21 mouse cellular contexts compared by ENCODE assay signal in the genomic region with DNA sequence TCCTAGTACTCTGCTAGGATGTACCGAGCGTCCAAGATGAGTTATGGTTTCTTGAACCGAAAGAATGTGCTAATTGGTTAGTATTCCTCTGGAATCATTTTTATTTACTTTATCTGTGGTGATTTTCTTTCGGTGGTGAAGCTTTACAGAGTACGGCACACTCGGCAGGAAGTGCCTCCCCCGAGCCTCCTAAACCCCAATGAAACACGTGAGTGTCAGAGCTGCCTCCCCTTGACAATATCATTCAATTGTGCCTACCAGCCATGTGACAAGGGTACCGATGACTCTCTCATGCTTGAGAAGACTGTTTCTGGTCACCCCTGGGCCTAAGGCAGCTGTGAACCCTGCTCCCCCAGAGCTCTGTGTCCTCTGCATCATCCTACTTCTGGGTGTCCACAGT.
A peak's percentile ranks its signal among the peaks of the same experiment; 100 is the strongest.
DNase-seq lines count a peak whose midpoint lies in the region; ATAC-seq lines count a peak whose summit lies in the region.
"Had no signal": no experiment of that assay in that cellular context is flagged by ENCODE, and none has a peak within 500 bp of the region (broad histone marks: within the 10 kb centered on the region; RNA-seq: fewer than 3 reads in every experiment).

No protein-coding gene starts in this region.

- 17% methylated on average over 9 of the region's 9 CpGs for WGBS in kidney, embryonic 14.5 days
- 54% methylated on average over 9 of the region's 9 CpGs for WGBS in liver, embryonic 11.5 days
- 61% methylated on average over 9 of the region's 9 CpGs for WGBS in heart, embryonic 11.5 days (ENCODE audit: insufficient replicate concordance)

- no peak overlapping the region for H3K4me3 ChIP-seq in kidney, embryonic 14.5 days (ENCODE audit: low read length)
- H3K4me3 ChIP-seq in liver, embryonic 11.5 days (ENCODE audit: low read depth, low read length): no peak overlapping the region
- H3K4me3 ChIP-seq in heart, embryonic 11.5 days (ENCODE audit: low read depth, low read length): no peak overlapping the region
- H3K4me3 ChIP-seq: forebrain, embryonic 13.5 days; layer of hippocampus, adult 2 months; limb, embryonic 13.5 days; midbrain, embryonic 12.5 days; neural tube, embryonic 15.5 days; stomach, embryonic 15.5 days had no signal

- H3K9ac ChIP-seq in kidney, embryonic 14.5 days (ENCODE audit: low read depth, low read length): no peak overlapping the region
- no peak overlapping the region for H3K9ac ChIP-seq in liver, embryonic 11.5 days (ENCODE audit: low read depth, low read length)
- no peak overlapping the region for H3K9ac ChIP-seq in heart, embryonic 11.5 days (ENCODE audit: low read depth, low read length)
- H3K9ac ChIP-seq: forebrain, embryonic 13.5 days; limb, embryonic 13.5 days; liver, embryonic 14.5 days; midbrain, embryonic 12.5 days; neural tube, embryonic 15.5 days; stomach, embryonic 15.5 days had no signal

- peak; percentile 7; the same call in 1 of the 2 replicates for ATAC-seq in kidney, embryonic 14.5 days (ENCODE audit: low FRiP score, low TSS enrichment)
- ATAC-seq in activated CD4-positive, CD25-positive, alpha-beta regulatory T cell, adult 4 months: peak; percentile 83
- no peak for ATAC-seq in liver, embryonic 11.5 days (replicated peaks; ENCODE audit: low FRiP score)
- ATAC-seq in heart, embryonic 11.5 days (replicated peaks; ENCODE audit: insufficient number of reproducible peaks, low FRiP score, low TSS enrichment): no peak
- ATAC-seq: forebrain, embryonic 13.5 days had no signal

- no peak overlapping the region for H3K27ac ChIP-seq in kidney, embryonic 14.5 days (ENCODE audit: low read depth, low read length)
- no peak overlapping the region for H3K27ac ChIP-seq in liver, embryonic 11.5 days (ENCODE audit: low read depth, low read length)
- H3K27ac ChIP-seq in heart, embryonic 11.5 days (ENCODE audit: low read depth, low read length): no peak overlapping the region
- H3K27ac ChIP-seq: forebrain, embryonic 13.5 days; layer of hippocampus, adult 2 months; limb, embryonic 13.5 days; liver, embryonic 14.5 days; macrophage; midbrain, embryonic 12.5 days; neural tube, embryonic 15.5 days had no signal

- H3K4me2 ChIP-seq in kidney, embryonic 14.5 days (replicated peaks; ENCODE audit: low read depth, low read length): no peak overlapping the region
- H3K4me2 ChIP-seq in liver, embryonic 11.5 days: no peak overlapping the region
- H3K4me2 ChIP-seq in heart, embryonic 11.5 days: no peak overlapping the region
- H3K4me2 ChIP-seq: forebrain, embryonic 13.5 days; limb, embryonic 13.5 days; midbrain, embryonic 12.5 days; neural tube, embryonic 15.5 days; stomach, embryonic 15.5 days had no signal

- H3K27me3 ChIP-seq in kidney, embryonic 14.5 days (ENCODE audit: control insufficient read depth, insufficient read depth, low read length): no peaks in the 10 kb centered on the region
- H3K27me3 ChIP-seq in liver, embryonic 11.5 days (replicated peaks; ENCODE audit: control insufficient read depth, insufficient read depth, low read length): no peaks in the 10 kb centered on the region
- no peaks in the 10 kb centered on the region for H3K27me3 ChIP-seq in heart, embryonic 11.5 days (ENCODE audit: control insufficient read depth, insufficient read depth, low read length)
- H3K27me3 ChIP-seq: forebrain, embryonic 13.5 days; limb, embryonic 13.5 days; neural tube, embryonic 15.5 days; stomach, embryonic 15.5 days had no signal

- H3K9me3 ChIP-seq in kidney, embryonic 14.5 days (ENCODE audit: control insufficient read depth, low read length): no peaks in the 10 kb centered on the region
- H3K9me3 ChIP-seq in liver, embryonic 11.5 days (ENCODE audit: control insufficient read depth, low read length): no peaks in the 10 kb centered on the region
- H3K9me3 ChIP-seq in heart, embryonic 11.5 days (replicated peaks; ENCODE audit: control insufficient read depth, low read length): no peaks in the 10 kb centered on the region
- H3K9me3 ChIP-seq: forebrain, embryonic 13.5 days; limb, embryonic 13.5 days; midbrain, embryonic 12.5 days; neural tube, embryonic 15.5 days; stomach, embryonic 15.5 days had no signal

- no peaks in the 10 kb centered on the region for H3K36me3 ChIP-seq in kidney, embryonic 14.5 days (ENCODE audit: control insufficient read depth, insufficient read depth, low read length)
- no peaks in the 10 kb centered on the region for H3K36me3 ChIP-seq in liver, embryonic 11.5 days (ENCODE audit: control insufficient read depth, insufficient read depth, low read length)
- no peaks in the 10 kb centered on the region for H3K36me3 ChIP-seq in heart, embryonic 11.5 days (ENCODE audit: control insufficient read depth, insufficient read depth, low read length)
- H3K36me3 ChIP-seq: limb, embryonic 13.5 days; midbrain, embryonic 12.5 days; neural tube, embryonic 15.5 days; stomach, embryonic 15.5 days had no signal

- no peak for DNase-seq in kidney, adult 18-20 months
- peak; percentile 52 to 69 for DNase-seq in natural killer cell, adult 2 months (ENCODE audit: low spot score in 2 of 2)
- peak; percentile 58 for DNase-seq in thymus, postnatal 25 days
- no peak for DNase-seq in liver, embryonic 11.5 days (ENCODE audit: low spot score)
- no peak for DNase-seq in heart, postnatal 4 days
- DNase-seq: adrenal gland, postnatal 10 days; cerebellum, postnatal 36 days; gastrocnemius, postnatal 14 days; layer of hippocampus, postnatal 36 days; retina, postnatal 1 day had no signal

- 0 out of 2 replicates have a peak, but pooled peaks cover 4% of the 10 kb centered on the region for H3K4me1 ChIP-seq in kidney, embryonic 14.5 days (ENCODE audit: control insufficient read depth, insufficient read depth, low read length)
- no peaks in the 10 kb centered on the region for H3K4me1 ChIP-seq in liver, embryonic 11.5 days (replicated peaks; ENCODE audit: control insufficient read depth, insufficient read depth, low read length)
- H3K4me1 ChIP-seq in heart, embryonic 11.5 days (ENCODE audit: control insufficient read depth, insufficient read depth, low read length): no peaks in the 10 kb centered on the region
- H3K4me1 ChIP-seq: forebrain, embryonic 13.5 days; midbrain, embryonic 12.5 days; neural tube, embryonic 15.5 days; stomach, embryonic 15.5 days had no signal

Comparison
In these comparisons a context has a peak if more than half of its experiments do, and no peak if none do; other contexts are left out.
1. ATAC-seq: peak in kidney, embryonic 14.5 days (single experiment) and activated CD4-positive, CD25-positive, alpha-beta regulatory T cell, adult 4 months (single experiment); none in liver, embryonic 11.5 days (single experiment) and heart, embryonic 11.5 days (single experiment).
2. DNase-seq: peak in natural killer cell, adult 2 months (2 of 2) and thymus, postnatal 25 days (single experiment); none in kidney, adult 18-20 months (single experiment), liver, embryonic 11.5 days (single experiment) and heart, postnatal 4 days (single experiment).